Mouse (Mus musculus): ENCODE measurements around the gene Gm9936.
"Not testable (repeated sequence)": the region's sequence is repeated elsewhere in the genome, so short reads cannot be mapped to it uniquely, and the experiment has no call there.

DNA sequence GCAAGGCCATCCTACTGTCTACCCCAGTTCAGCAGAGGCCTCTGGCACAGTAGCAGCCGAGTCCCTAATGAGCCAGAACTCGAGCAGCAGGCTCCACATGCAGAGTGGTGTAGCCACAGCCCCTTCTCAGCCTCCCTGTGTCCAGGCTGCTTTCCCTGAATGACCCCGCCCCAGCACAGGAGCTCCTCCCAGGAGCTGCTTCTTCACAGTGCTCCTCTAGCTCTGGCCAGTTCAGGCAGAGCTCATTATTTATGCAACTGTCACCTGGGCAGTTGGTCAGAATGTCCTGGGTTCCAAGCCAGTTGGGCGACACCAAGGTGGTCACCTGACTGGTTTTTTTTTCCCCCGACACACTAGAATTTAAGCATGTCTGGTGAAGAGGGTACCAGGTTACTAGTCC lies 5.1 kb downstream of the Gm9936 start, which contains the start of gene 4930519G04Rik:
- not testable (repeated sequence) for TF ChIP-seq CTCF (IDR thresholded peaks at IDR 0.05; ENCODE audit: borderline replicate concordance, insufficient read depth, low read length); POLR2A (IDR thresholded peaks at IDR 0.05; ENCODE audit: low read depth, low read length)

All from embryonic fibroblast, embryonic 13.5 days (primary cell).